Mouse (Mus musculus) MEL (cell line): Measurements from ENCODE around the gene Tph1.

Experiments used
- CTCF ChIP-seq, 3 experiments: IDR thresholded peaks in 2 of 3; conservative IDR thresholded peaks in 1 of 3; 2 replicates each; pipeline ENCODE4 v1.5.1; 2011 to 2012; ENCODE audit warnings: low read length in 3 of 3, low read depth in 2 of 3, mild to moderate bottlenecking in 2 of 3, improper control_type of control experiment in 1 of 3, inconsistent platforms in 1 of 3, mixed read lengths in 1 of 3, moderate library complexity in 1 of 3; ENCODE audit not compliant: control insufficient read depth in 1 of 3, insufficient read depth in 1 of 3, poor library complexity in 1 of 3, severe bottlenecking in 1 of 3
- EP300 ChIP-seq, 2 experiments: IDR thresholded peaks; 2 replicates each; pipeline ENCODE4 v1.6.1; 2011; ENCODE audit warnings: improper control_type of control experiment in 2 of 2, low read length in 2 of 2, low read depth in 1 of 2, mild to moderate bottlenecking in 1 of 2
- ETS1 ChIP-seq: IDR thresholded peaks from 2 replicates; pipeline ENCODE4 v1.6.1; 2012; ENCODE audit warnings: low read depth, mild to moderate bottlenecking, inconsistent platforms, low read length, improper control_type of control experiment, moderate library complexity
- MAX ChIP-seq: IDR thresholded peaks from 2 replicates; pipeline ENCODE4 v1.6.1; 2011; ENCODE audit warnings: low read length, improper control_type of control experiment
- POLR2A ChIP-seq, 2 experiments: IDR thresholded peaks; 2 replicates each; pipeline ENCODE4 v1.6.1; 2011 to 2012; ENCODE audit warnings: low read length in 2 of 2, mild to moderate bottlenecking in 2 of 2, control low read depth in 1 of 2, improper control_type of control experiment in 1 of 2, low read depth in 1 of 2, moderate library complexity in 1 of 2; ENCODE audit not compliant: control insufficient read depth in 1 of 2, insufficient read depth in 1 of 2, poor library complexity in 1 of 2
- POLR2AphosphoS2 ChIP-seq: IDR thresholded peaks from 2 replicates; pipeline ENCODE4 v1.6.1; 2011; ENCODE audit warnings: low read length, improper control_type of control experiment
- RAD21 ChIP-seq: IDR thresholded peaks from 2 replicates; pipeline ENCODE4 v1.6.1; 2011; ENCODE audit warnings: mild to moderate bottlenecking, low read depth, low read length, improper control_type of control experiment
- USF2 ChIP-seq, 2 experiments: IDR thresholded peaks; 2 replicates each; pipeline ENCODE4 v1.6.1; 2011 to 2012; ENCODE audit warnings: improper control_type of control experiment in 2 of 2, low read length in 2 of 2, borderline replicate concordance in 1 of 2, inconsistent platforms in 1 of 2, low read depth in 1 of 2, mild to moderate bottlenecking in 1 of 2; ENCODE audit not compliant: insufficient read depth in 1 of 2

DNA sequence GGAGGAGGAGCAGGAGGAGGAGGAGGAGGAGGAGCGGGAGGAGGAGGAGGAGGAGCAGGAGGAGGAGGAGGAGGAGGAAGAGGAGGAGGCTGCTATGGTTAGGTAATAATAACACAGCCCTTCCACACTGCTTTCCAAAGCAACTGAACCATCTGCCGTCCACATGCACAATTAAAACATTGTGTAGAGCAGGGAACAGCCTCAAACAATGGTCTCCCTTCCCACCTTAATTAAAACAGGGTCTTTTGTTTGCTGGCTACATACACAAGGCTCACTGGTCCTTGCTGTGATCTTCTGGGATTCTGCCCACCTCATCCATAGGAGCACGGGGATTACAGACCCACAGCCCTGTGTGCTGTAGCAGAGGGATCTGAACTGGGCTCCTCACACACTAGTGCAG is 48.4 kb downstream of the Tph1 start:
- TF ChIP-seq POLR2A (IDR thresholded peaks at IDR 0.05; ENCODE audit: control insufficient read depth in 1 of 2, insufficient read depth in 1 of 2, low read depth in 1 of 2, low read length in 2 of 2, poor library complexity in 1 of 2) (no peak), MAX (no peak), ETS1 (no peak), RAD21 (no peak), CTCF (IDR thresholded peaks at IDR 0.05 in 2 of 3, conservative IDR thresholded peaks at IDR 0.05 in 1 of 3; ENCODE audit: control insufficient read depth in 1 of 3, insufficient read depth in 1 of 3, low read depth in 2 of 3, low read length in 3 of 3, poor library complexity in 1 of 3, severe bottlenecking in 1 of 3) (no peak), POLR2AphosphoS2 (no peak), EP300 (IDR thresholded peaks at IDR 0.05; ENCODE audit: low read depth in 1 of 2, low read length in 2 of 2) (no peak), USF2 (IDR thresholded peaks at IDR 0.05; ENCODE audit: borderline replicate concordance in 1 of 2, insufficient read depth in 1 of 2, low read depth in 1 of 2, low read length in 2 of 2) (no peak)
